Mouse (Mus musculus) C2C12 (cell line): ENCODE measurements at regions not wholly inside any gene's neighbourhood (a gene's known extent, or its start where the extent isn't known, plus 50 kb on each side); places are given as distances from the start of the nearest gene placed in this dataset.

Experiments
- CEBPB ChIP-seq: IDR thresholded peaks from one replicate; pipeline ENCODE4 v1.6.1; 2011; ENCODE audit warnings: low read depth, mild to moderate bottlenecking, control low read depth, moderate library complexity
- CTCF ChIP-seq: IDR thresholded peaks from one replicate; pipeline ENCODE4 v1.5.1; 2011; ENCODE audit not compliant: control insufficient read depth, insufficient read depth, insufficient read length
- FOSL1 ChIP-seq: IDR thresholded peaks from one replicate; pipeline ENCODE4 v1.8.0; 2011; ENCODE audit warnings: mild to moderate bottlenecking, low read length; ENCODE audit not compliant: poor library complexity, insufficient read depth, severe bottlenecking
- MAX ChIP-seq: IDR thresholded peaks from one replicate; pipeline ENCODE4 v1.6.1; 2011; ENCODE audit warnings: mild to moderate bottlenecking, control low read depth
- MYOD1 ChIP-seq: IDR thresholded peaks from one replicate; pipeline ENCODE4 v1.6.1; 2011; ENCODE audit warnings: low read depth; ENCODE audit not compliant: control insufficient read depth, insufficient read length
- MYOG ChIP-seq: IDR thresholded peaks from one replicate; pipeline ENCODE4 v1.6.1; 2011; ENCODE audit not compliant: control insufficient read depth, insufficient read length; ENCODE audit errors: extremely low read depth
- USF1 ChIP-seq: IDR thresholded peaks from one replicate; pipeline ENCODE4 v1.6.1; 2011; ENCODE audit warnings: low read depth, mild to moderate bottlenecking, control low read depth, moderate library complexity

DNA sequence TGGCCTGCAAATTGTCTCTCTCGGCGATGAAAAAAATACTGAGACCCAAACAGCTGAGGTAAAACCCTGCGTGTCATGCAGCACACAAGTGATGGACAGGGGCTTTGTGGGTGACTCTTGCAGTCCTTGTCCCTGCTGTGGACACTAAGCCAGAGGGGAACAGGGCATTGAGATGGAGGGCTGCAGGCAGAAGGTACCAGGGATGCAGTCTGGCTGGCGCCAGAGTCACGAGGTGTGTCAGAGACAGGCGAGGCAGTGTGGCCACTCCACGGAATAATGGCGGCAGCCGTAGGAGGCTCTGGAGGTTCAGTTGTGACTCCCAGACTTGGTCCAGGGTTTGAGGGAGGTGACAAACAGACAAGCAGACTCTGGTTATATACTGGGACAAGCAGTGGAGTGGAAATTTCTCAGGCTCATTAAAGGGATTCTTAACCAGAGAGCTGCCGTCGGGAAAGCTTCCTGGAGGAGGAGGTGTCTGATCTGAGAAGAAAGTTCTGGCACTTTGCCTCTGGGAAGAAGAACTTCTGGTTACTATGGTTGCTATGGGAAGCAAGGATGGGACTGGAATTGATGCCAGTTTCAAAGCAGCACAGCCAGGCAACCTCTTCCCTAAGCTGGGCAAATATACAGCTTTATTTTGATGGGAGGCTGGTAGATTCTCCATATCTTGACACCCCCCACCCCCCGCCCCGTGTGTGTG is 352.8 kb downstream of the Ptpru start:
- TF ChIP-seq CTCF: no peak
- no peak for TF ChIP-seq MAX
- TF ChIP-seq MYOD1: no peak
- no peak for TF ChIP-seq CEBPB
- no peak for TF ChIP-seq USF1
- TF ChIP-seq MYOG: no peak
- no peak for TF ChIP-seq FOSL1
